Mouse (Mus musculus) neural tube, embryonic 10.5 days (tissue): ENCODE data around the gene Ccdc159.

Experiments
- DNase-seq: peaks from one replicate; pipeline ENCODE4 v3.0.0-alpha.2; 2017; ENCODE audit warnings: low spot score; ENCODE audit errors: extremely low spot score

The Ccdc159 gene

GRCm38 (mm10) chr9:21961366-21961980, 34.2 kb downstream of the Ccdc159 start:
- peak; percentile 21 for DNase-seq

GRCm38 (mm10) chr9:21962010-21962409, 34.7 kb downstream of the Ccdc159 start:
- DNase-seq = peak; percentile 37

DNA sequence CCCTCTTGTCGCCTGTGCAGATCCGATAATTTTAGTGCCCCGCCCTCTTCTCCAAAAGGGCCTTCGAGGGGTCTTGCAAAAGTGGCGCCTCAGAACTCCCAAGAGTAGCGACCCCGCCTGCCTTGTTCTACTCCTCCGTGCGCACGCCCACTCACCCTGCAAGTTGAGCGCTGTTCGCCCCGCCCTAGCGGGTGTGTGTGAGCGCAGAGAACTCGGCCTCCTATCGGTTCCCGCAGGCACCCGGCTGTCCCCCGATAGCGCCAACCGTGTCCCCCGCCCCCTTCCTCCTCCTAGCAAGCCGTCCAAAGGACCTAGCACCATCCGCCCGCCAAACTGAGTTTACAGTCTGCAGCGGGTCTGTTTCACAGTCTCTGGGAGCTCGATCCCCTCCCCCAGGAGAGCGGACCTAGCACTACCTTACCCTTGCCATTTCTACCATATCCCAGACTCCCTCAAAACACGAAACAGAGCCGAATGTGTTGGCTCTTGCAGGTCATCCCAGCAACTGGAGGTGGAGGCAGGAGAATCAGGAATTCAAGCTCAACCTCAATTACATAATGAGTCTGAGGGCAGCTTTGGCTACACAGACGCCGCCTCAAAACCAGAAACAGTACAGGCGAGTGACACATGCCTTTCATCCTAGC, 35.3 kb downstream of the Ccdc159 start:
- peak; percentile 75 for DNase-seq

DNA sequence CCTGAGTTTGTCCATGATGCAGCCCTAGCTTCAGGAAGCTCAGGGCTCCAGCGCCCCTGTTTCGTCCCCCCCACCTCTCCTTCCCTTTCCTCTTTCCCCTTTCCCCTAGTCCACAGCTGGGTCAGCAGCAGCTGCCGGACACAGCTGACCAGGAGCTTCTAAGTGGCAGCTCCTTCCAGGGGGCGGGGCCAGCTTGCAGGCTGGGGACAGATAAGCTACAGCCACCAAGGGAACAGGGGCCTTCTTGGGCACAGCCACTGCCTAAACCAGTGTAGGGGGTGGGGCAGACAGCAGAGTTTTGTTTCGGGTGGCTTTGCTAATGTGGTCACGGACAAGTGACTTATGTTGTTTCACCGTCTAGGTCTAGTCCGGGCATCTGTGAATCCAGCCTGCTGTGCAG, 36.1 kb downstream of the Ccdc159 start, which contains the start of gene Epor:
Epor (minus strand) TSS at position 90 of the 400 bp plus-strand sequence.
- peak; percentile 50 for DNase-seq

DNA sequence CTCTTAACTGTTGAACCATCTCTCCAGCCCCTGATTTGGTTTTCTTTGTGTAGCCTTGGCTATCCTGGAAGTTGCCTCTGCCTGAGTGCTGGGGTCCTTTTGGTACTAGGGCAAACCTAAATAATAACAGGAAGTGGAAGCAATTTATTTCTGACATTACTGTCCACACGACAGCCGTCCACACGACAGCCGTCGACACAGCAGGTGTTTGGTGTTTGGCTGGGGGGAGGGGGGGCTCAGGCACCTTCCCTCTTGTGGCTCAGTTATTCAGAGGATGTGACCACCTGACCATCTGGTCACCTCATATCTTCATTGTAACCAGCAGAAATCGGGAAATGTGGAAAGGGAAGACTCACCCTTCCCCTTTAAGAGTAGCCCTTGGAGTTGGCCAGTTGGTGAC, 41.6 kb downstream of the Ccdc159 start:
- DNase-seq = no peak

DNA sequence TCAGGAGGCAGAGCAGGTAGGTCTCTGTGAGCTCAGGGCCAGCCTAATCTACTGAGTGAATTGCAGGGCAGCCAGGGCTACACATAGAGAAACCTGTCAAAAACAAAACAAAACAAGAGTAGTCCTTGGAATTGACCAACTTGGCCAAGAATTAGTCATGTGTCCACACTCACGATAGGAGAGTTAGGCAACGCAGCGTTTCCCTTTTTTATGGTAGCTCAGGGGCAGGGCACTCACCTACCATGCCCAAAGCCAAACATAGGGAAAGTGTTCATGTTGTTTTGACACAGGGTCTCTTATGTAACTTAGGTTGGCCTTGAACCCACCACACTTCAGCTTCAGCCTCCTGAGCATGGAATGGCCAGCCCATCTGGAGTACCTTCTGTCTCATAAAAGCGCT, 42.0 kb downstream of the Ccdc159 start:
- DNase-seq = no peak

DNA sequence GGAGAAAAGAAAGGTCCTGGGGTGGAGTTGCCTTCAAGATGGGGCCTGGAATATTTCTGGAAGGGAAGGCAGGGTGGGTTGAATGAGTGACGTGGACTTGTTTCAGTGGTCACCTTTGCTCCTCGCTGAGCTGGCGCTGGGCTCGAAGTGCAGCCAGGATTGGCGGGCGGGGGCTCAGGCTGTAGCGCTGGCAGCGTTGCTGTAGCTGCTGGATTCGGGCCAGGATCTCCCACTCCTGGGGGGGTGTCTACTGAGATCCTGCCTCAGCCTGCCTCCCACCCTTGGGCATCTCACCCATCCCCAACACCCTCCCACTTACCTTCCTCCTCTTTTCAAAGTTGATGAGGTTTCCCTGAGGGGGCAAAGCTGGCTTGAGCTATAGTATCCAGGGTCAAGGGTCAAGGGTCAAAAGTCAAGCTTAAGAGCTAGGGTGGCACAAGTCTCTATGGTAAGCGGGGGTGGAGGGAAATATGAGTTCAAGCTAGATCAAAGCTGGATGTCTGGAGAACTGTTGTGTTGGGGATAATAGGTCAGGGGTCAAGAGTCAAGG, 49.4 kb downstream of the Ccdc159 start:
- no peak for DNase-seq

- DNase-seq = no peak
These were observed 50.1 kb downstream of the Ccdc159 start for GRCm38 (mm10) chr9:21977331-21977730.

DNA sequence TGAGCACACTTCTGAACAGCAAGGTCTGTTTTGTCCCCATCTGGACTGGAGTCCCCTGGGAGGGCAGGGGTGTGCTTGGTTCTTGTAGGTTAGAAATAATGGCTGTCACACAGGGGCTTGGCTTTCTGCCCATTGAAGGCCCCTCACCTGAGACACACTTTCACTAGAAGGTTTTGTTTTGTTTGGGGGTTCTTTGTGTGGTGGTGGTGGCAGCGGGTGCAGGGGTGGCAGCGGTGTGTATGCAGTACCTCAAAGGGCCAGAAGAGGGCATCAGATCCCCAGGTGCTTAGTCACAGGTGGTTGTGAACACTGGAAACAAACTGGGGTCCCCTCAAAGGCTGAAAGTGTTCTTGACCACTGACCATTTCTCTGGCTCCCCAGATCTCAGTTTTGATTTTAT, 50.7 kb downstream of the Ccdc159 start:
- peak; percentile 33 for DNase-seq

DNA sequence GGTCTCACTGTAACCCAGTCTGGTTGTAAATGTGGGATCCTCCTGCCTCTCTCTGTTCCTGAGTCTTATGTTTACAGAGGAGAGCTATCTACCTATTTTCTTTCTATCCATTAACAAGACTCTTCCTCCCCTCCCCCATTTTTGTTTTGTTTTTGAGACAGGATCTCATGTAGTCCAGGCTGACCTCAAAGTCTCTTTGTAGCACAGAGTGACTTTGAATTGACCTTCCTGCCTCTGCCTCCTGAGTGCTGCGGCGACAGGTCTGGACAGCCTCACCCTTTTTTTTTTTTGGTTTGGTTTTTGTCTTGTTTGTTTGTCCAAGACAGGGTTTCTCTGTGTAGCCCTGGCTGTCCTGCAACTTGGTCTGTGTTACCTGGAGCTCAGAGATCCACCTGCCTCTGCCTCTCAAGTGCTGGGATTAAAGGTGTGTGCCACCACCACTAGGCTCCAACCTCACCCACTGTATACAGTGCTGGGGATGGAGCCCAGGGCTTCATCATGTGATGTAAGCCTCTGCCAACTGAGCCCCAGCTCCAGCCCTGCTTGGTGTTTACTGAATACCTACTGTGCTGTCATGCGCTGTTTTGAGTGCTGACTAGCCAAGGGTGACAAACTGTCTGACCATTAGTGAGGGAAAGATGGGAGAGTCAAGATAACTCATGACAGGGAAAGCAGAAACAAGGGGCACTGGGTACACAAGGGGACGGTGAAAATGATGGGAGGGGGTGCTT, 51.3 kb downstream of the Ccdc159 start:
- no peak for DNase-seq

GRCm38 (mm10) chr9:21983911-21984310, 56.6 kb downstream of the Ccdc159 start:
- no peak for DNase-seq
